Mouse (Mus musculus) ovary, adult 2 months (tissue): Measurements from ENCODE around the gene Tmprss4. TPM values are rescaled to one million over a fixed set of nuclear protein-coding genes. Genes with fewer than 3 reads are reported as not detected.

ENCODE experiments used
- polyA plus RNA-seq: library from polyadenylated mRNA; depleted of rRNA; stranded (reverse); fragments of >200 nt; gene quantifications from 2 replicates; pipeline ENCODE4 v1.2.3, GENCODE M21; 2012; rRNA removed

Tmprss4 gene
- polyA plus RNA-seq, result 4.4 and 6.9 TPM in 2 replicates

GRCm38 (mm10) chr9:45203797-45204410 is at the start of gene Tmprss4:
Tmprss4 (minus strand) TSS chr9:45204092.

GRCm38 (mm10) chr9:45181770-45182169 is 22.1 kb downstream of the Tmprss4 start, which contains the start of gene BC049352:
BC049352 (plus strand) TSS chr9:45182007.

GRCm38 (mm10) chr9:45138191-45139032 is 65.5 kb downstream of the Tmprss4 start, which contains the start of gene Scn4b:
Scn4b (plus strand) TSS chr9:45138395.

Other genes with a start within 250 kb of the Tmprss4 start
- gene Ube4a, start 238.5 kb downstream of the Tmprss4 start, polyA plus RNA-seq, result 5.5 and 8.3 TPM in 2 replicates
- 0.16 and 0.18 TPM in 2 replicates for gene Cd3g, start 223.7 kb downstream of the Tmprss4 start, polyA plus RNA-seq
- 0.24 TPM in 2 replicates for gene Cd3d, start 222.3 kb downstream of the Tmprss4 start, polyA plus RNA-seq
- 0.26 and 0.58 TPM in 2 replicates for gene Cd3e, start 194.5 kb downstream of the Tmprss4 start, polyA plus RNA-seq
- 2.3 and 2.8 TPM in 2 replicates for gene Mpzl2, start 164.3 kb downstream of the Tmprss4 start, polyA plus RNA-seq
- gene Mpzl3, start 148.9 kb downstream of the Tmprss4 start, polyA plus RNA-seq, result 2.0 and 5.0 TPM in 2 replicates
- gene Jaml, start 124.9 kb downstream of the Tmprss4 start, polyA plus RNA-seq, result 0.25 and 0.35 TPM in 2 replicates
- gene Scn2b, start 86.3 kb downstream of the Tmprss4 start, polyA plus RNA-seq, result 1.3 TPM in 2 replicates
- 0.23 and 0.28 TPM in 2 replicates for gene Scn4b, start 65.7 kb downstream of the Tmprss4 start, polyA plus RNA-seq
- gene BC049352, start 22.1 kb downstream of the Tmprss4 start, polyA plus RNA-seq, result 0.07 and 0.15 TPM in 2 replicates
- 5.2 and 5.9 TPM in 2 replicates for gene Il10ra, start 65.1 kb upstream of the Tmprss4 start, polyA plus RNA-seq
- 4.9 and 6.9 TPM in 2 replicates for gene Tmprss13, start 115.0 kb upstream of the Tmprss4 start, polyA plus RNA-seq
- gene Fxyd6, start 166.1 kb upstream of the Tmprss4 start, polyA plus RNA-seq, result 88.4 and 105 TPM in 2 replicates
- gene Fxyd2, start 195.6 kb upstream of the Tmprss4 start, polyA plus RNA-seq, result 9.2 and 13.3 TPM in 2 replicates
- gene Dscaml1, start 222.5 kb upstream of the Tmprss4 start, polyA plus RNA-seq, result 1.0 and 1.5 TPM in 2 replicates